Mouse (Mus musculus) bone marrow macrophage, adult 2 months (primary cell): Measurements from ENCODE around the gene Rrh.

ENCODE experiments used
- CTCF ChIP-seq: IDR thresholded peaks from 2 replicates; pipeline ENCODE4 v1.5.1; 2012; ENCODE audit warnings: low read depth, mild to moderate bottlenecking, low read length, moderate library complexity
- POLR2A ChIP-seq: IDR thresholded peaks from 2 replicates; pipeline ENCODE4 v1.6.1; 2012; ENCODE audit warnings: mild to moderate bottlenecking, low read depth, low read length, borderline replicate concordance

- TF ChIP-seq CTCF (no peak), POLR2A (no peak)
Measured at GRCm38 (mm10) chr3:129754650-129755604, 67.5 kb downstream of the Rrh start, which contains the start of gene Egf.
